Mouse (Mus musculus) limb, embryonic 11.5 days (tissue): ENCODE data around the gene Sgms1. TPM values are rescaled to one million over a fixed set of nuclear protein-coding genes. Genes with fewer than 3 reads are reported as not detected.

Experiments
- ATAC-seq: fragments of 200-750 bp; cut with Nextera tagmentation; 2 replicates; pipeline ENCODE4 v1.8.0; 2017; ENCODE audit warnings: low read depth; ENCODE audit not compliant: insufficient number of reproducible peaks, low FRiP score, low TSS enrichment
- DNase-seq: peaks from one replicate; pipeline ENCODE4 v3.0.0-alpha.2; 2015; ENCODE audit warnings: low spot score
- H3K27ac ChIP-seq: fragments of 300-500 bp; sonication (generic); replicated peaks from 2 replicates; pipeline ENCODE4 v1.5.1; 2014; ENCODE audit warnings: low read depth, mild to moderate bottlenecking, low read length
- H3K27me3 ChIP-seq: fragments of 300-500 bp; sonication (generic); 2 replicates; pipeline ENCODE4 v1.6.1; 2014; ENCODE audit warnings: mild to moderate bottlenecking, low read length, mixed read lengths; ENCODE audit not compliant: control insufficient read depth, insufficient read depth
- H3K36me3 ChIP-seq: fragments of 300-500 bp; sonication (generic); 2 replicates; pipeline ENCODE4 v1.6.1; 2014; ENCODE audit warnings: mild to moderate bottlenecking, low read length, moderate library complexity, mixed read lengths; ENCODE audit not compliant: control insufficient read depth, insufficient read depth
- H3K4me1 ChIP-seq: fragments of 300-500 bp; sonication (generic); 2 replicates; pipeline ENCODE4 v1.6.1; 2014; ENCODE audit warnings: low read length, mixed read lengths; ENCODE audit not compliant: control insufficient read depth, insufficient read depth
- H3K4me2 ChIP-seq: fragments of 300-500 bp; sonication (generic); 2 replicates; pipeline ENCODE4 v1.6.1; 2014; ENCODE audit warnings: low read depth, mild to moderate bottlenecking, moderate library complexity; ENCODE audit not compliant: severe bottlenecking
- H3K4me3 ChIP-seq: fragments of 300-500 bp; sonication (generic); 2 replicates; pipeline ENCODE4 v1.5.1; 2014; ENCODE audit warnings: low read depth, low read length
- H3K9ac ChIP-seq: fragments of 300-500 bp; sonication (generic); 2 replicates; pipeline ENCODE4 v1.6.1; 2014; ENCODE audit warnings: mild to moderate bottlenecking, low read length
- H3K9me3 ChIP-seq: fragments of 300-500 bp; sonication (generic); 2 replicates; pipeline ENCODE4 v1.6.1; 2016; ENCODE audit warnings: low read length; ENCODE audit not compliant: control insufficient read depth
- WGBS: fragments of 180-500 bp; shearing (Covaris S2); extraction: QIAGEN DNeasy Blood & Tissue Kit; methylation state at CpG from one replicate; pipeline ENCODE4 v1.1.7; 2014; 5-methylcytosine and 5-hydroxymethylcytosine counted together
- polyA plus RNA-seq: library from polyadenylated mRNA; unstranded; fragments of >200 nt; fragmentation: Nextera tagmentation; extraction: Ambion mirVana; gene quantifications from 2 replicates; pipeline ENCODE4 v1.2.1, GENCODE M21; 2014

Gene Sgms1
- polyA plus RNA-seq, 1 experiment from 2014 or later, result 13.5 TPM

DNA sequence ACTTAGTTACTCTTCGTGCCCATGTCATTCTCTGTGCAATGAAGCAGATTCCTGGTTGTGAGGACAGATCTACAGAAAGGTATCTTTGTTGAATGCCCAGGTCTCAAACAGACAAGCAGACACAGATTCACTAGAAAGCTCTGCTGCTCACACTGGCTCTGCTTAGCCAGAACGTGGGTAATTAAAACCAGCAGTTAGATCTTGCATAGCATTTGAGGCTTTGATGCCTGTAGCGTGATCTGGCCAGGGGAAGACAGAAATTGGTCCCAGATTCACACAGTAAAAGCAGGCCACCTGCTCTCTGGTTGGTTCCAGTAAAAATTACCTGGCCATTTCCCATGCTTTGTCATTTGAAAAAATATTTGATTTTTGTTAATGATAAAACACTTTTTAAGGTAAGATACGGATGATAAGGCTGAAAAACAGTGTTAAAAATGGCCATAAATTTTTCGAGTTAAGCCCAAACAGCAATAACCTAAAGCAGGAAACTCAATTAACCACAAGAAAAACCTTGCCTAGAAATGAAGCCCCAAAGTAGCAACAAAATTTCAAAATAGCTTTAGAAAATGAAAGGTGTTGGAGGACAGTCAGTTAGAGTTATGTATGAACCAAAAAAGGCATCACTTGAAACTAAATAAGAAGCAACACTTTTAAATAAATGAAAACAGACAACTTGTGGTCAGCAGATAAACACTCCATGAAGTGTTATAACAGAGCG, 154.6 kb downstream of the Sgms1 start:
- DNase-seq, result peak; percentile 46
- Histone ChIP-seq H3K36me3 (no peaks in the 10 kb centered on the region), H3K27ac (no peak overlapping the region), H3K4me1 (peaks cover 10% of the 10 kb centered on the region), H3K9ac (no peak overlapping the region), H3K9me3 (no peaks in the 10 kb centered on the region), H3K4me3 (no peak overlapping the region), H3K4me2 (0 out of 2 replicates have a peak overlapping the region, but pooled peaks have one; percentile 15), H3K27me3 (no peaks in the 10 kb centered on the region)
- no peak for ATAC-seq
- 34% methylated on average over 6 of the region's 6 CpGs for WGBS

DNA sequence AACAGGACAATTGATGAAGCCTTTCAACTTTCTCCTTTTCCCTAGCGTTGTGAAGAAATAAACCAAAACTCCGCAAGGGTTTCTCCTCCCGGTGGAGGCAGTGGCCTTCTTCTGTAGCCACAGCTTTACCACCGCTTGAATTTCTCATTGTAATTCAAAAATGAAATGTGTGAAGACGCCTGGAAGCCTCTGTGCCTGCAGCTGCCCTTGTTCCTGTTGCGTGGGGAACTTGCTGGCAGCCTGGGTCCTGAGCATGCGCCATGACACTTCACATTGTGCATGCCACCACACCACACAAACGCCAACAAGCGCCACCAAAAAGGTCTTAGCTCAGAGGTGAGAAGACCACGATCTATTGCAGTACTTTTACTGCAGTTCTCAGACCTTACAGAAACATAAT, 158.2 kb downstream of the Sgms1 start:
- no peak overlapping the region for H3K4me3 ChIP-seq
- DNase-seq, result no peak
- H3K4me2 ChIP-seq, result no peak overlapping the region
- H3K9me3 ChIP-seq, result no peaks in the 10 kb centered on the region
- WGBS, result 73% methylated on average over 10 of the region's 10 CpGs
- H3K9ac ChIP-seq, result no peak overlapping the region
- ATAC-seq, result no peak
- no peaks in the 10 kb centered on the region for H3K36me3 ChIP-seq
- peaks cover 5% of the 10 kb centered on the region; the same call in 1 of the 2 replicates for H3K4me1 ChIP-seq
- no peaks in the 10 kb centered on the region for H3K27me3 ChIP-seq
- H3K27ac ChIP-seq, result no peak overlapping the region

DNA sequence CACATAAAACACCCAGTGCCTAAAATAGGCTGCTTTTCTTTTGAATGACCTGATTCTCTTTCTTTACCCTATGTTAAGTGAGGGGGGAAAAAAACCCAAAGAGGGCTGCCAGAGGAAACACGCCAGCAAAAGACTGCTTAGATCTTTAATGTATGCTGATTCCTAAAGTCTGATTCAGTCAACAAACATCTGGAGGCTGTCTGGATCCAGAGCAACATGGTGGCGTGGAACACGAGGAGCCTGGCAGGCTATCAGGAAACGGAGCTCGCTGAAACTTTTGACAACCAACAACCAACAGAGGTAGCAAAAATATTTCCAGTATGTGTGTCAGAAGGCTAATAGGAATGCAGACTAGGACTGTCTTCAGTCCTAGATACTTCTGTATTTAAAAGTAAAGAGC, 158.7 kb downstream of the Sgms1 start:
- Histone ChIP-seq H3K27me3 (no peaks in the 10 kb centered on the region), H3K4me3 (no peak overlapping the region), H3K36me3 (no peaks in the 10 kb centered on the region), H3K4me2 (no peak overlapping the region), H3K9ac (no peak overlapping the region), H3K4me1 (peaks cover 5% of the 10 kb centered on the region; the same call in 1 of the 2 replicates), H3K9me3 (no peaks in the 10 kb centered on the region), H3K27ac (no peak overlapping the region)
- WGBS, result 68% methylated on average over 5 of the region's 5 CpGs
- DNase-seq (no peak), ATAC-seq (no peak)

DNA sequence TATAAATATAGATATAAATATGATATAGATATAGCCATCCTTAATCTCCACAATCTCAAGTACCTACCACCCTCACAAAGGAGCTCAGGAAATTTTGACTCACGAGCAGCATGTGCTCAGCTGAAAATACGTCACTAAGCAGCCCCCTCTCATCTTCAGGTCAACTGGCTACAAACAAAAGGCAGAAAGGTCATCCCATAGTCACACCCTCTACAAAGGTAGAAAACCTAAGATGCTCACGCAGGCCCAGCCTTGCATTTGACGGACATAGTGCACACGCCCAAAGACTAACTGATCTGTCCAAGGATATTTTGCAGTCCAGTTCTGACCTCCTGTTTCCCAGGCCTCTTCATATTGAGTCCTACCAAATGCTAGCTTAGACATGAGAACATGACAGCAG, 159.2 kb downstream of the Sgms1 start:
- H3K4me2 ChIP-seq, result no peak overlapping the region
- no peak overlapping the region for H3K27ac ChIP-seq

DNA sequence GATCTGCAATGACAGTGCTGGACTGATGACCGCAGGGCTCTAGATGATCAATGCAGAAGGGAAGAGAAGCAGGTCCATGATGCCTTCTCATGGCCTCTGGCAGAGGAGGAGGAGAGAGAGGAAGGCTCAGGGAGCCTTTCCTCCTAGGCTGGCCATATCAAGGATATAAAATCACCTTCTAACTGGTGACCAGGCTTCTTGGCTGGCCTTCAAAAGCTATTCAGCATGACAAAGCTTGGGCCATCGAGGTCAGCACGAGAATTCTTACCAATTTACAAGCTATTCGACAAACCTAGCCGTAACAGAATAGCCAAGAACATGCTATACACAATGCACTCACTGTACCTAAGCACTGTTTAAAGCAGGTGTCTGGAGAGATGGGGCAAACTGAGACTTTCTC, 159.7 kb downstream of the Sgms1 start:
- Histone ChIP-seq H3K4me1 (peaks cover 5% of the 10 kb centered on the region; the same call in 1 of the 2 replicates), H3K4me3 (no peak overlapping the region), H3K4me2 (no peak overlapping the region), H3K27me3 (no peaks in the 10 kb centered on the region), H3K9ac (no peak overlapping the region), H3K9me3 (no peaks in the 10 kb centered on the region), H3K27ac (no peak overlapping the region), H3K36me3 (no peaks in the 10 kb centered on the region)
- DNase-seq (no peak), ATAC-seq (no peak)
- WGBS, result 91% methylated on average over 5 of the region's 5 CpGs

More for the DNA sequence above, 159.2 kb downstream of the Sgms1 start:
- H3K36me3 ChIP-seq, result no peaks in the 10 kb centered on the region
- H3K9me3 ChIP-seq, result no peaks in the 10 kb centered on the region
- ATAC-seq (no peak), DNase-seq (no peak)
- H3K4me3 ChIP-seq, result no peak overlapping the region
- no peak overlapping the region for H3K9ac ChIP-seq
- H3K27me3 ChIP-seq, result no peaks in the 10 kb centered on the region
- H3K4me1 ChIP-seq, result peaks cover 5% of the 10 kb centered on the region; the same call in 1 of the 2 replicates
- 94% methylated on average over 5 of the region's 5 CpGs for WGBS

DNA sequence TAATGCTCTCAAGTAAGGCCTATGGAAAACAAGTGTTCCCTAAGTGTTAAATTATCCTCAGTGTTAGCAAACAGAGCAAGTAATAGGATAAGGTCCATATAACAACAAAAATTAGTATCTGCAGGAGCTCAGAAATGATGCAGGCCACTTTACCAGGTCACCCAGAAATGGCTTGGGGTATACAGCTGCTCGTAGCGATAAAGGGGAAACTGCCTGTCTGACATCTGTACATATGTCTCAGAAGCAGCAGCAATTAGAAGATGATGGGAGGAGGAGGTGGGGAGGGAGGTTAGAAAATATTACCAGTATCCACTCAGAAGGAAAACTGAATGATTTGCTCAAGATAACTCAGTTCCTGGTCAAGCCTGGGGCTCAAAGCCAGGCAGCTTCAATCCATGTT, 162.3 kb downstream of the Sgms1 start:
- no peak overlapping the region for H3K27ac ChIP-seq
- 83% methylated on average over 2 of the region's 2 CpGs for WGBS
- no peaks in the 10 kb centered on the region for H3K36me3 ChIP-seq
- no peaks in the 10 kb centered on the region for H3K27me3 ChIP-seq
- H3K9me3 ChIP-seq, result no peaks in the 10 kb centered on the region
- no peak for DNase-seq
- ATAC-seq, result no peak
- H3K4me3 ChIP-seq, result no peak overlapping the region
- no peak overlapping the region for H3K4me2 ChIP-seq
- H3K9ac ChIP-seq, result no peak overlapping the region
- H3K4me1 ChIP-seq, result no peaks in the 10 kb centered on the region

DNA sequence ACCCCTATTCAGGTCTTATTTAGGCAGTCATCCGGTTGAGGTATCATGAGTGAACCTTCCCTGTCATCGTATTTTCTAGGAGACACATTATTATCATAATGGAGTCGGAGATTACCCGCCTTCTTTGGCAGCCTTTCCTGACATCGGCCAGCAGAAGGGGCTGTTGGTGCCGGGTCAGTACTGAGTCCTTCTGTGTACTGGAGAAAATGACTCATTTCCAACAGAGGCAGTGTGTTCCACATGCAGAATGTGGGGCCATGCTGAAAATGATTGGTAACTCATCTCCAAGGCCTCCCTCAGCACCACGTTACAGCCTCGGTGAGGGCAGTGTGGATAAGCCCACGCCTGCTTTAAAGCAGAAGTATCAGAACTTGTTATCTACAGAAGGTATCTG, 164.4 kb downstream of the Sgms1 start:
- Histone ChIP-seq H3K27ac (no peak overlapping the region), H3K36me3 (no peaks in the 10 kb centered on the region), H3K9me3 (no peaks in the 10 kb centered on the region), H3K27me3 (no peaks in the 10 kb centered on the region), H3K4me2 (no peak overlapping the region), H3K4me1 (no peaks in the 10 kb centered on the region), H3K4me3 (no peak overlapping the region), H3K9ac (no peak overlapping the region)
- ATAC-seq (no peak), DNase-seq (no peak)
- 79% methylated on average over 9 of the region's 9 CpGs for WGBS

DNA sequence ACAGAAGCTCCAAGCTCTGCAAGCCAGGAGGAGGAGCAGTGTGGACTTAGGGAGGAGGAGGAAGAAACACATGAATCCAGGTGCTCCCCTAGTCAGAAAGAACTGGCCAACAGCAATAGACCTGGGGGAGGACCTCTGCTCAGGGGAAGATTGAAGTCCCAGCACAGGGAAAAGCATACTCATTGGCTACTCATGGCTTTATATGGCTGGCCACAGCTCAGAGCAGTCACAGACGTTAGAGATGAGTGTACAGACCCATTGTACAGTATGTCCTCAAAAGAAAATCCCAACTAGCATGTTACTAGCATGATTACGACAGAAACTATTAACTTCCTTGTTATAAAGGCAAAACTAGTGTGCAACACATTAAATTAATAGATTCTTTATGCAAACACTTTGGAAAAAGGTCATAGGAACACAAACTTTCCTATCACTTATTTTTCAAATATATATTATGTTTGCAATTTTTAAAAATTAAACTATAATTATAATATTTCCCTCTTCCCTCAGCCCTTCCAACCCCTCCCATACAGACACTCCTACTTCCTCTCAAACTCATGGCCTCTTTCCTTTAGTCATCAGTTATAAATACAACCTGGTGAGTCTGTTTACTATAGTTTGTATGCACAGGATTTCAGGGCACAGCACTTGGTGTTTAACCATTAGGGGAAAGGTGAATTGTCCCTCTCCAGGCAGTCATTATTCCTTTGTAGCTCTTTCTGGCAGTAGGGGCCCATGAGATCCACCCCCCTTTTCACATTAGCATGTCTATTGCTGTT, 165.0 kb downstream of the Sgms1 start:
- H3K27ac ChIP-seq, result no peak overlapping the region
- no peak overlapping the region for H3K9ac ChIP-seq
- no peaks in the 10 kb centered on the region for H3K9me3 ChIP-seq
- DNase-seq (no peak), ATAC-seq (no peak)
- no peak overlapping the region for H3K4me3 ChIP-seq
- no peaks in the 10 kb centered on the region for H3K4me1 ChIP-seq
- no peaks in the 10 kb centered on the region for H3K27me3 ChIP-seq
- no peak overlapping the region for H3K4me2 ChIP-seq
- no peaks in the 10 kb centered on the region for H3K36me3 ChIP-seq
- 79% methylated on average over 2 of the region's 2 CpGs for WGBS
